8 mouse cellular contexts compared by ENCODE assay signal in genomic region chr12:16532860-16533230, GRCm38 (mm10).
A peak's percentile ranks its signal among the peaks of the same experiment; 100 is the strongest.
DNase-seq lines count a peak whose midpoint lies in the region; ATAC-seq and TF ChIP-seq lines count a peak whose summit lies in the region.

No protein-coding gene starts in this region.

- H3K27ac ChIP-seq in liver, postnatal 0 days (ENCODE audit: low read depth): peak overlapping the region; percentile 29; the same call in 1 of the 2 replicates
- no peak overlapping the region for H3K27ac ChIP-seq in liver, embryonic 12.5 days
- peak overlapping the region; percentile 48; the same call in 1 of the 2 replicates for H3K27ac ChIP-seq in embryonic facial prominence, embryonic 13.5 days
- H3K27ac ChIP-seq in hindbrain, embryonic 16.5 days (ENCODE audit: low read depth, low read length): peak overlapping the region; percentile 71
- H3K27ac ChIP-seq in neural tube, embryonic 13.5 days (replicated peaks): peak overlapping the region; percentile 33

- no peaks in the 10 kb centered on the region for H3K9me3 ChIP-seq in liver, postnatal 0 days (ENCODE audit: low read length)
- no peaks in the 10 kb centered on the region for H3K9me3 ChIP-seq in liver, embryonic 12.5 days (replicated peaks)
- no peaks in the 10 kb centered on the region for H3K9me3 ChIP-seq in embryonic facial prominence, embryonic 13.5 days
- no peaks in the 10 kb centered on the region for H3K9me3 ChIP-seq in hindbrain, embryonic 16.5 days (ENCODE audit: control insufficient read depth, low read length)
- H3K9me3 ChIP-seq in neural tube, embryonic 13.5 days: no peaks in the 10 kb centered on the region

- peak overlapping the region; percentile 32 for H3K4me2 ChIP-seq in liver, postnatal 0 days (ENCODE audit: low read depth, low read length)
- no peak overlapping the region for H3K4me2 ChIP-seq in liver, embryonic 12.5 days
- peak overlapping the region; percentile 1; the same call in 1 of the 2 replicates for H3K4me2 ChIP-seq in embryonic facial prominence, embryonic 13.5 days
- peak overlapping the region; percentile 18 for H3K4me2 ChIP-seq in hindbrain, embryonic 16.5 days (ENCODE audit: low read length)
- 0 out of 2 replicates have a peak overlapping the region, but pooled peaks have one; percentile 5 for H3K4me2 ChIP-seq in neural tube, embryonic 13.5 days

- no peak for TF ChIP-seq EP300 in liver, postnatal 0 days (IDR thresholded peaks at IDR 0.05; ENCODE audit: low read depth)

- peaks cover 15% of the 10 kb centered on the region for H3K36me3 ChIP-seq in liver, postnatal 0 days (replicated peaks; ENCODE audit: insufficient read depth, low read length)
- H3K36me3 ChIP-seq in liver, embryonic 12.5 days: peaks cover 11% of the 10 kb centered on the region
- peaks cover 6% of the 10 kb centered on the region for H3K36me3 ChIP-seq in embryonic facial prominence, embryonic 13.5 days
- peaks cover 5% of the 10 kb centered on the region for H3K36me3 ChIP-seq in hindbrain, embryonic 16.5 days (ENCODE audit: control insufficient read depth, insufficient read depth, low read length)
- H3K36me3 ChIP-seq in neural tube, embryonic 13.5 days: peaks cover 23% of the 10 kb centered on the region

- H3K4me1 ChIP-seq in liver, postnatal 0 days (ENCODE audit: insufficient read depth): peaks cover 6% of the 10 kb centered on the region
- H3K4me1 ChIP-seq in liver, embryonic 12.5 days: no peaks in the 10 kb centered on the region
- peaks cover 14% of the 10 kb centered on the region for H3K4me1 ChIP-seq in embryonic facial prominence, embryonic 13.5 days
- H3K4me1 ChIP-seq in hindbrain, embryonic 16.5 days (ENCODE audit: control insufficient read depth, insufficient read depth, low read depth, low read length): peaks cover 11% of the 10 kb centered on the region
- peaks cover 13% of the 10 kb centered on the region for H3K4me1 ChIP-seq in neural tube, embryonic 13.5 days (replicated peaks)

- WGBS in liver, postnatal 0 days (ENCODE audit: insufficient replicate concordance): 46% methylated on average over 7 of the region's 7 CpGs
- 42% methylated on average over 7 of the region's 7 CpGs for WGBS in liver, embryonic 12.5 days (ENCODE audit: insufficient replicate concordance)
- WGBS in embryonic facial prominence, embryonic 13.5 days: 46% methylated on average over 7 of the region's 7 CpGs
- WGBS in hindbrain, embryonic 16.5 days: 32% methylated on average over 7 of the region's 7 CpGs
- WGBS in neural tube, embryonic 13.5 days: 55% methylated on average over 7 of the region's 7 CpGs

- peak; percentile 15 for ATAC-seq in liver, postnatal 0 days
- no peak for ATAC-seq in liver, embryonic 12.5 days
- no peak for ATAC-seq in embryonic facial prominence, embryonic 13.5 days (ENCODE audit: insufficient number of reproducible peaks, insufficient read depth, low FRiP score, low TSS enrichment, low read depth)
- peak; percentile 73 for ATAC-seq in hindbrain, embryonic 16.5 days
- ATAC-seq in neural tube, embryonic 13.5 days (ENCODE audit: low read depth): peak; percentile 60

- no peak for DNase-seq in liver, postnatal 0 days
- DNase-seq in T-cell, adult 2 months (ENCODE audit: low spot score): no peak
- no peak for DNase-seq in gastrocnemius, adult 8-10 months (ENCODE audit: low spot score in 2 of 2)
- DNase-seq in left cerebral cortex, adult 9 months (ENCODE audit: low spot score in 2 of 2): no peak

- no peak overlapping the region for H3K4me3 ChIP-seq in liver, postnatal 0 days (ENCODE audit: low read depth, low read length)
- H3K4me3 ChIP-seq in liver, embryonic 12.5 days: no peak overlapping the region
- no peak overlapping the region for H3K4me3 ChIP-seq in embryonic facial prominence, embryonic 13.5 days
- H3K4me3 ChIP-seq in hindbrain, embryonic 16.5 days (ENCODE audit: low read length): no peak overlapping the region
- H3K4me3 ChIP-seq in neural tube, embryonic 13.5 days: no peak overlapping the region

- H3K27me3 ChIP-seq in liver, postnatal 0 days (ENCODE audit: insufficient read depth, low read length): no peaks in the 10 kb centered on the region
- H3K27me3 ChIP-seq in liver, embryonic 12.5 days (replicated peaks): no peaks in the 10 kb centered on the region
- H3K27me3 ChIP-seq in embryonic facial prominence, embryonic 13.5 days: no peaks in the 10 kb centered on the region
- no peaks in the 10 kb centered on the region for H3K27me3 ChIP-seq in hindbrain, embryonic 16.5 days (replicated peaks; ENCODE audit: control insufficient read depth, insufficient read depth, low read length)
- no peaks in the 10 kb centered on the region for H3K27me3 ChIP-seq in neural tube, embryonic 13.5 days

- TF ChIP-seq CTCF in liver, postnatal 0 days (IDR thresholded peaks at IDR 0.05; ENCODE audit: low read depth): no peak

- no peak overlapping the region for H3K9ac ChIP-seq in liver, postnatal 0 days (replicated peaks)
- no peak overlapping the region for H3K9ac ChIP-seq in liver, embryonic 12.5 days
- peak overlapping the region; percentile 55 for H3K9ac ChIP-seq in embryonic facial prominence, embryonic 13.5 days
- peak overlapping the region; percentile 55 for H3K9ac ChIP-seq in hindbrain, embryonic 16.5 days (ENCODE audit: low read depth, low read length)
- H3K9ac ChIP-seq in neural tube, embryonic 13.5 days: 0 out of 2 replicates have a peak overlapping the region, but pooled peaks have one; percentile 41

Comparison
In these comparisons a context has a peak if more than half of its experiments do, and no peak if none do; other contexts are left out.
1. ATAC-seq: peak in liver, postnatal 0 days (single experiment), hindbrain, embryonic 16.5 days (single experiment) and neural tube, embryonic 13.5 days (single experiment); none in liver, embryonic 12.5 days (single experiment) and embryonic facial prominence, embryonic 13.5 days (single experiment).
2. H3K9ac ChIP-seq: peak in embryonic facial prominence, embryonic 13.5 days (single experiment), hindbrain, embryonic 16.5 days (single experiment) and neural tube, embryonic 13.5 days (single experiment); none in liver, postnatal 0 days (single experiment) and liver, embryonic 12.5 days (single experiment).